Comparison of ENCODE assay signal across 16 mouse cellular contexts in genomic region chr12:85101001-85101400, GRCm38 (mm10). TPM values are rescaled to one million over a fixed set of nuclear protein-coding genes. Genes with fewer than 3 reads are reported as not detected.
DNase-seq lines count a peak whose midpoint lies in the region; ATAC-seq lines count a peak whose summit lies in the region.
"Had no signal": no experiment of that assay in that cellular context is flagged by ENCODE, and none has a peak within 500 bp of the region (broad histone marks: within the 10 kb centered on the region; RNA-seq: fewer than 3 reads in every experiment).

No protein-coding gene starts in this region.

- H3K9me3 ChIP-seq in embryonic facial prominence, embryonic 11.5 days (replicated peaks; ENCODE audit: control insufficient read depth, low read length), result no peaks in the 10 kb centered on the region
- no peaks in the 10 kb centered on the region for H3K9me3 ChIP-seq in embryonic facial prominence, embryonic 10.5 days
- no peaks in the 10 kb centered on the region for H3K9me3 ChIP-seq in kidney, embryonic 15.5 days (replicated peaks)
- no peaks in the 10 kb centered on the region for H3K9me3 ChIP-seq in embryonic facial prominence, embryonic 12.5 days
- no peaks in the 10 kb centered on the region for H3K9me3 ChIP-seq in midbrain, embryonic 13.5 days
- H3K9me3 ChIP-seq: embryonic facial prominence, embryonic 13.5 days; forebrain, embryonic 10.5 days had no signal

- no peak overlapping the region for H3K27ac ChIP-seq in embryonic facial prominence, embryonic 11.5 days (replicated peaks; ENCODE audit: low read depth, low read length)
- H3K27ac ChIP-seq in embryonic facial prominence, embryonic 10.5 days (replicated peaks), result no peak overlapping the region
- H3K27ac ChIP-seq in kidney, embryonic 15.5 days, result no peak overlapping the region
- H3K27ac ChIP-seq in embryonic facial prominence, embryonic 12.5 days, result no peak overlapping the region
- 0 out of 2 replicates have a peak overlapping the region, but pooled peaks have one; percentile 21 for H3K27ac ChIP-seq in midbrain, embryonic 13.5 days
- H3K27ac ChIP-seq: embryonic facial prominence, embryonic 13.5 days; forebrain, embryonic 10.5 days had no signal

- ATAC-seq in embryonic facial prominence, embryonic 11.5 days (replicated peaks; ENCODE audit: insufficient number of reproducible peaks, low FRiP score, low TSS enrichment, low read depth), result no peak
- ATAC-seq in kidney, embryonic 15.5 days (replicated peaks; ENCODE audit: low FRiP score), result no peak
- no peak for ATAC-seq in embryonic facial prominence, embryonic 12.5 days (ENCODE audit: insufficient number of reproducible peaks, insufficient read depth, low FRiP score, low TSS enrichment)
- ATAC-seq in midbrain, embryonic 13.5 days, result 0 out of 2 replicates have a peak, but pooled peaks have one; percentile 45

- H3K4me3 ChIP-seq in embryonic facial prominence, embryonic 11.5 days (ENCODE audit: low read depth, low read length), result no peak overlapping the region
- no peak overlapping the region for H3K4me3 ChIP-seq in embryonic facial prominence, embryonic 10.5 days
- H3K4me3 ChIP-seq in kidney, embryonic 15.5 days (replicated peaks), result no peak overlapping the region
- no peak overlapping the region for H3K4me3 ChIP-seq in embryonic facial prominence, embryonic 12.5 days
- H3K4me3 ChIP-seq in midbrain, embryonic 13.5 days (replicated peaks), result no peak overlapping the region
- H3K4me3 ChIP-seq: embryonic facial prominence, embryonic 13.5 days; forebrain, embryonic 10.5 days had no signal

- WGBS in embryonic facial prominence, embryonic 11.5 days, result 49% methylated on average over 14 of the region's 14 CpGs
- 61% methylated on average over 14 of the region's 14 CpGs for WGBS in embryonic facial prominence, embryonic 10.5 days
- 23% methylated on average over 14 of the region's 14 CpGs for WGBS in kidney, embryonic 15.5 days
- WGBS in embryonic facial prominence, embryonic 12.5 days, result 48% methylated on average over 14 of the region's 14 CpGs
- WGBS in midbrain, embryonic 13.5 days, result 27% methylated on average over 14 of the region's 14 CpGs

- H3K4me2 ChIP-seq in embryonic facial prominence, embryonic 11.5 days (ENCODE audit: low read depth, low read length), result no peak overlapping the region
- peak overlapping the region; percentile 28; the same call in 1 of the 2 replicates for H3K4me2 ChIP-seq in kidney, embryonic 15.5 days
- peak overlapping the region; percentile 9; the same call in 1 of the 2 replicates for H3K4me2 ChIP-seq in embryonic facial prominence, embryonic 12.5 days (replicated peaks)
- H3K4me2 ChIP-seq in midbrain, embryonic 13.5 days (replicated peaks), result peak overlapping the region; percentile 26; the same call in 1 of the 2 replicates
- H3K4me2 ChIP-seq: embryonic facial prominence, embryonic 13.5 days; liver, embryonic 11.5 days had no signal

- no peaks in the 10 kb centered on the region for H3K36me3 ChIP-seq in embryonic facial prominence, embryonic 11.5 days (replicated peaks; ENCODE audit: control insufficient read depth, insufficient read depth, low read depth, low read length)
- no peaks in the 10 kb centered on the region for H3K36me3 ChIP-seq in embryonic facial prominence, embryonic 10.5 days (replicated peaks)
- H3K36me3 ChIP-seq in kidney, embryonic 15.5 days, result no peaks in the 10 kb centered on the region
- H3K36me3 ChIP-seq in embryonic facial prominence, embryonic 12.5 days, result no peaks in the 10 kb centered on the region
- H3K36me3 ChIP-seq in midbrain, embryonic 13.5 days, result no peaks in the 10 kb centered on the region
- H3K36me3 ChIP-seq: embryonic facial prominence, embryonic 13.5 days; forebrain, embryonic 10.5 days had no signal

- no peaks in the 10 kb centered on the region for H3K27me3 ChIP-seq in embryonic facial prominence, embryonic 11.5 days (ENCODE audit: control insufficient read depth, insufficient read depth, low read length)
- no peaks in the 10 kb centered on the region for H3K27me3 ChIP-seq in embryonic facial prominence, embryonic 10.5 days (replicated peaks; ENCODE audit: low read depth, poor library complexity, severe bottlenecking)
- H3K27me3 ChIP-seq in kidney, embryonic 15.5 days, result no peaks in the 10 kb centered on the region
- no peaks in the 10 kb centered on the region for H3K27me3 ChIP-seq in embryonic facial prominence, embryonic 12.5 days
- no peaks in the 10 kb centered on the region for H3K27me3 ChIP-seq in midbrain, embryonic 13.5 days
- H3K27me3 ChIP-seq: CH12.LX; embryonic facial prominence, embryonic 13.5 days had no signal

- no peaks in the 10 kb centered on the region for H3K4me1 ChIP-seq in embryonic facial prominence, embryonic 11.5 days (ENCODE audit: control insufficient read depth, insufficient read depth, low read length)
- peaks cover 2% of the 10 kb centered on the region for H3K4me1 ChIP-seq in embryonic facial prominence, embryonic 10.5 days
- peaks cover 12% of the 10 kb centered on the region for H3K4me1 ChIP-seq in kidney, embryonic 15.5 days
- H3K4me1 ChIP-seq in embryonic facial prominence, embryonic 12.5 days, result no peaks in the 10 kb centered on the region; the same call in 1 of the 2 replicates
- H3K4me1 ChIP-seq in midbrain, embryonic 13.5 days (replicated peaks), result peaks cover 9% of the 10 kb centered on the region

- H3K9ac ChIP-seq in embryonic facial prominence, embryonic 11.5 days (replicated peaks; ENCODE audit: low read length), result no peak overlapping the region
- H3K9ac ChIP-seq in kidney, embryonic 15.5 days, result no peak overlapping the region
- no peak overlapping the region for H3K9ac ChIP-seq in embryonic facial prominence, embryonic 12.5 days
- no peak overlapping the region for H3K9ac ChIP-seq in midbrain, embryonic 13.5 days (replicated peaks)
- H3K9ac ChIP-seq: embryonic facial prominence, embryonic 13.5 days had no signal

- DNase-seq in embryonic facial prominence, embryonic 11.5 days (ENCODE audit: low spot score), result peak; percentile 15
- DNase-seq in embryonic facial prominence, embryonic 10.5 days (ENCODE audit: low spot score), result no peak
- no peak for DNase-seq in kidney, adult 9 months
- DNase-seq in thymus, postnatal 4 days, result no peak
- DNase-seq in gastrocnemius, adult 8-10 months (ENCODE audit: low spot score in 2 of 2), result no peak
- DNase-seq: cerebellum, postnatal 10 days; gastrocnemius, postnatal 14 days; lung, adult 2 months; thymus, postnatal 25 days had no signal

RNA-seq across cellular contexts. Expression of gene Prox2, which starts 9.6 kb away (rescaled TPM):
- 2.9 TPM in 2 replicates for polyA plus RNA-seq in embryonic facial prominence, embryonic 11.5 days (2014; fragmentation: Nextera tagmentation; extraction: Ambion mirVana)
- polyA plus RNA-seq in embryonic facial prominence, embryonic 10.5 days (2016; fragmentation: Nextera tagmentation; extraction: Ambion mirVana), result 2.9 and 3.7 TPM in 2 replicates
- polyA plus RNA-seq in kidney, embryonic 15.5 days (2015; fragmentation: Nextera tagmentation; extraction: Ambion mirVana), result 3.4 and 4.2 TPM in 2 replicates
- 3.7 and 4.4 TPM in 2 replicates for polyA plus RNA-seq in embryonic facial prominence, embryonic 12.5 days (2016; fragmentation: Nextera tagmentation; extraction: Ambion mirVana)
- 1.8 and 2.8 TPM in 2 replicates for polyA plus RNA-seq in midbrain, embryonic 13.5 days (2015; fragmentation: Nextera tagmentation; extraction: Ambion mirVana)
- total RNA-seq in gastrocnemius, adult 8-10 months (2022), result 1 to 10 TPM; 2.0 to 3.3 (median 2.6) TPM

RNA-seq across cellular contexts. Expression of gene Dlst, which starts 9.6 kb away (rescaled TPM):
- 91.2 and 102 TPM in 2 replicates for polyA plus RNA-seq in embryonic facial prominence, embryonic 11.5 days (2014; fragmentation: Nextera tagmentation; extraction: Ambion mirVana)
- 106 TPM in 2 replicates for polyA plus RNA-seq in embryonic facial prominence, embryonic 10.5 days (2016; fragmentation: Nextera tagmentation; extraction: Ambion mirVana)
- polyA plus RNA-seq in kidney, embryonic 15.5 days (2015; fragmentation: Nextera tagmentation; extraction: Ambion mirVana), result 120 and 123 TPM in 2 replicates
- polyA plus RNA-seq in embryonic facial prominence, embryonic 12.5 days (2016; fragmentation: Nextera tagmentation; extraction: Ambion mirVana), result 110 and 117 TPM in 2 replicates
- polyA plus RNA-seq in midbrain, embryonic 13.5 days (2015; fragmentation: Nextera tagmentation; extraction: Ambion mirVana), result 98.6 and 104 TPM in 2 replicates
- total RNA-seq in gastrocnemius, adult 8-10 months (2022), result 100 to 1,000 TPM; 236 to 267 (median 263) TPM

RNA-seq across cellular contexts. Expression of gene Rps6kl1, which starts 50.1 kb away (rescaled TPM):
- 1.3 and 1.6 TPM in 2 replicates for polyA plus RNA-seq in embryonic facial prominence, embryonic 11.5 days (2014; fragmentation: Nextera tagmentation; extraction: Ambion mirVana)
- polyA plus RNA-seq in embryonic facial prominence, embryonic 10.5 days (2016; fragmentation: Nextera tagmentation; extraction: Ambion mirVana), result 2.0 and 2.2 TPM in 2 replicates
- polyA plus RNA-seq in kidney, embryonic 15.5 days (2015; fragmentation: Nextera tagmentation; extraction: Ambion mirVana), result 1.0 and 1.4 TPM in 2 replicates
- 1.7 and 2.2 TPM in 2 replicates for polyA plus RNA-seq in embryonic facial prominence, embryonic 12.5 days (2016; fragmentation: Nextera tagmentation; extraction: Ambion mirVana)
- 15.6 and 16.6 TPM in 2 replicates for polyA plus RNA-seq in midbrain, embryonic 13.5 days (2015; fragmentation: Nextera tagmentation; extraction: Ambion mirVana)
- under 1 TPM; 0.31 to 0.46 (median 0.32) TPM for total RNA-seq in gastrocnemius, adult 8-10 months (2022)
